Mouse (Mus musculus) frontal cortex, postnatal 10 days (tissue): Measurements from ENCODE around the gene Rps29.
A peak's percentile ranks its signal among the peaks of the same experiment; 100 is the strongest.
"Not testable (repeated sequence)": the region's sequence is repeated elsewhere in the genome, so short reads cannot be mapped to it uniquely, and the experiment has no call there.

Experiments used
- DNase-seq, 2 experiments: peaks; one replicate each; pipeline ENCODE4 v3.0.0; 2022; ENCODE audit warnings: low spot score in 2 of 2, mixed read lengths in 1 of 2

Gene Rps29

GRCm38 (mm10) chr12:69179371-69179770 lies 20.4 kb upstream of the Rps29 start:
- no peak for DNase-seq

DNA sequence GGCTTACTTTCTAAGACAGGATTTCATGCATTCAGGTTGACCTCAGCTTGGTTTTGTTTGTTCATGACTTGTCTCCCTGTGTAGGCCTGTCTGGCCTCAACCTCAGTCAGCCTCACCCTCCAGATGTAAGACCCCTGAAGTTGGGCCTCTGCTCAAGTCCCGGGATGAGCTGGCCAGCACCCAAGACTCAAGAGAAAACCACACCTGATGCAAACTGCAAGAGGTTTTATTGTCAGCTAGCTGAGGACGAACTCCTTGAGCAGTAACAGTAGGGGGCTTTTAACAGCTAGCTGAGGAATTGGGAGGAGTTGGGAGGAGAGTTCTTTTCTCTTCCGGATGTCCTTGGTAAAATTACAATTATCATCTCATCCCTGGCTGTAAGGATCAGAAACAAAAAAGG lies 18.5 kb upstream of the Rps29 start:
- DNase-seq: no peak

GRCm38 (mm10) chr12:69175975-69176374 lies 17.0 kb upstream of the Rps29 start:
- no peak for DNase-seq

DNA sequence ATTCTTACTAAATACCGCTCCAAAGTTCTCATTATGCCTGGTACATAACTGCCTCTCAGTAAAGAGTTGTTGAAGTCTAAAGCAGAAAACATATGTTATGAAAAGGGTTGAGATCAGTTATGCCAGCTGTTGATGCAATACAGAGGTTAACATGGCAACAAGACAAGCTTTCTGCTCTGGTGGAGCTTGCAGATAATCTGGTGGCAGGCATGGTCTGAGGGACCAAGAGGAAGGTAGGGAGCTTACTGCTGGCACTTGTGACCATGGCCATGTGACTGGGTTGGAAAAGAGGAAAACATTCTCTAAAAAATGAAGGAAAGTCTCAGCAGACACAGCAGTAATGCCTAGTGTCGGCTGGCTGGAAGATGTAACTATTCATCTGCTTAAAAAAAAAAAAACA lies 12.3 kb upstream of the Rps29 start:
- DNase-seq: no peak

GRCm38 (mm10) chr12:69168461-69169106 lies 9.6 kb upstream of the Rps29 start, which contains the start of gene Lrr1:
Lrr1 (plus strand) TSS chr12:69168814.
- peak; percentile 57 to 81 for DNase-seq

GRCm38 (mm10) chr12:69167656-69168460 lies 8.9 kb upstream of the Rps29 start:
- no peak for DNase-seq

- not testable (repeated sequence) for DNase-seq
Measured at GRCm38 (mm10) chr12:69166861-69167581, 8.0 kb upstream of the Rps29 start.

DNA sequence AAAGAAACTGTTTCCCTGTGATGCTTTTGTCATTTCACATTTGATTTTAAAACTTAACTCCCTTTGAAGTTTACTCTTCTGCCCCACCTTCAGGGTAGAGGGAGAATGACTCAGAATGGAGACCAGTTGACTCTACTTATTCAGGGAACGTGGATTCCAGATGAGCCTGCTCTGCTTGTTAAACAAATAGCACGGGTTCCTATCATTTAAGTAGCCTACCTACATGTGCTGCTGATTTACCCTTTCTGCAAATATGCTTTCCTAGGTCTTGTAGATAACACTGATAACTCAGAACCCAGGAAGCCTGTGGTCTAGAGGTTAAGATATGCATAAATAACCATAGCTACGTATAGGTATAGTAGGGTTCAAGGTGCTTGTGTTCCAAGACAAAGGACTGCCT lies 5.9 kb upstream of the Rps29 start:
- no peak for DNase-seq

- not testable (repeated sequence) for DNase-seq
Measured at GRCm38 (mm10) chr12:69163586-69163985, 4.6 kb upstream of the Rps29 start.

- not testable (repeated sequence) for DNase-seq
Measured at GRCm38 (mm10) chr12:69160677-69161076, 1.7 kb upstream of the Rps29 start.

- no peak for DNase-seq
Measured at GRCm38 (mm10) chr12:69159578-69159940, 573 bp upstream of the Rps29 start.

DNA sequence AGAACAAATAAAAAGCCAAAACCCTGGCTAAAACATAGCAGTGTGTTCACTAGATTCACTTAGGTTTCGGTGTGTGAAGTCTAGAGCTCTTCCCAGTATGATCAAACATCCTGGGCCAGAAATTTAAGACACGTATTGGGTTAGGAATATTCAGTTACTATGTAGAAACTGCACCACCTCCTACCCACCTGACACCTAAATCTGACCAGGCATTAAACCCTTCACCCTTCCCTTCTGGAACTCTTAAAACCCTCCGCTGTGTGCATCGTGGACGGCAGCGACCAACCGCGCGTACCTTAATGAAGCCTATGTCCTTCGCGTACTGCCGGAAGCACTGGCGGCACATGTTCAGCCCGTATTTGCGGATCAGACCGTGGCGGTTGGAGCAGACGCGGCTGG lies 621 bp downstream of the Rps29 start:
- DNase-seq: no peak

GRCm38 (mm10) chr12:69157107-69157506 lies 1.9 kb downstream of the Rps29 start:
- DNase-seq: no peak

DNA sequence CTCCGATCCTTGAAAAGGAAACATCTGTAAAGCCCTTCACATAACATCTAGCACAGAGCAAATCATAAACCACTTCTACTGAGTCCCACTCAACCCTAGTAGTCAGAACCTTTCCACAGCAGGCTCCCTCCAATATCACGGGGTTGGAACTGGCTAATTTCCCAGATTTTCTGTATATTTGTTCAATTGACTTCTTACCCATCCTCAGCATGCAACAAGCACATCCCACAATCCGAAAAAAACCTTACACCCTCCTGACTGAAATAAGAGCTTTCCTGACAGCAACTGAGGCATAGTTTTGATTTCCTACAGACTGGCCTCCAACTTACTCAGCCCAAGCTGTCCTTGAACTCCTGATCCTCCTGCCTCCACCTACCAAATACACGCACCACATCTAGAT lies 2.5 kb downstream of the Rps29 start:
- no peak for DNase-seq

GRCm38 (mm10) chr12:69155923-69156322 lies 3.1 kb downstream of the Rps29 start:
- no peak for DNase-seq

DNA sequence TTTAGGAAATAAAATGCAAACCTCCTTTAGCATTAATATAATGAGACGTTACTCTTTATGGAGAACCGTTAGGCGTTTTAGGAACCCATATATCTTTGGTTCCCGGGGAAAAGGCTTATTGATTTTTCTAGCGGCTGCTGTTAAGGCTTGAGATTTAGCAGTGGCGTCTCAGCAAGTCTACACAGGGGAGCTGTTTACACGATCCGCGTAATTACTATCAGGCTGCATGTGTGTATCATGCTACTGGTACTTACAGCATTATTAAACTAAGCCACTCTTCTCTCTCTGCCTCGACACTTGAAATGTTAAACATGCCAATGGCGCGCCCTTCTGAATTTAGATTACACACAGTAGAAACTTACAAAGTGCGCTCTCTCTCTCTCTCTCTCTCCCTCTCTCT lies 8.9 kb downstream of the Rps29 start:
- DNase-seq: no peak

DNA sequence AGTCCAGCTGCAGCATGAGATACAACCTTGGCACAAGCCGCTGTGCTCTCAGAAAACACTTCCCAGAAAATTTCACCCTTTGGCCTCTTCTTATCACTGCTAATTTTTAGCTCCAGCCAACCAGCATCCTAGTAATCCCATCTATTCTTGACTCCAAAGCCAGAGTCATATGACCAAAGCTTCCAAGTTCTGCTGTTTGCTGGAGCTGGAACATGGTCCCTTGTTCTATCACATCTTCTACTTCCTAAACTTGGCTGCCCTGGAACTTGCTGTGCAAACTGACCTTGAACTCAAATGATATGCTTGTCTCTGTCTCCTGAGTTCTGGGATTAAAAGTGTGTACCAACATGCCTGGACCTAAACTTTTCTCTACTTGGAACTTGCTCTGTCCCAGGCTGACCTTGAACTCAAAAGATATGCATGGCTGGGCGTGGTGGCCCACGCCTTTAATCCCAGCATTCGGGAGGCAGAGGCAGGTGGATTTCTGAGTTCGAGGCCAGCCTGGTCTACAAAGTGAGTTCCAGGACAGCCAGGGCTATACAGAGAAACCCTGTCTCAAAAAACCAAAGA lies 11.7 kb downstream of the Rps29 start:
- DNase-seq: no peak

GRCm38 (mm10) chr12:69143460-69143859 lies 15.5 kb downstream of the Rps29 start:
- DNase-seq: no peak

GRCm38 (mm10) chr12:69139841-69140240 lies 19.1 kb downstream of the Rps29 start:
- no peak for DNase-seq

DNA sequence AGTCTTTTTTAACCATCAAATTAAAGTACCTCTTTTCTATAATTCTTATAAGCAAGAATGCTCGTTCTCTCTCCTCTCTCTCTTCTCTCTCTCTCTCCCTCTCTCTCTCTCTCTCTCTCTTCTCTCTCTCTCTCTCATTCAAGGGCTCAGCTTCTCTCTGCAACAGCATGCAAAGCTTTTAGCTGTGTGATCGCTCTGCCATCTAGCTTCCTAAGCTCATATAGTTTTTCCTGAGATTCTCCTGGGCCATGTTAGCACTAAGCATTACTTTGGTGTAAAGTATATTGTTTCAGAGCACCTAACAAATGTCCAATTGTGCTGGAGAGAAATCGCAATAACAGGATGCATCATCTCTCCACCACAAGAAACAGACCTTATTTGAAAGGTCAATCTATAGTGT lies 19.8 kb downstream of the Rps29 start:
- no peak for DNase-seq

DNA sequence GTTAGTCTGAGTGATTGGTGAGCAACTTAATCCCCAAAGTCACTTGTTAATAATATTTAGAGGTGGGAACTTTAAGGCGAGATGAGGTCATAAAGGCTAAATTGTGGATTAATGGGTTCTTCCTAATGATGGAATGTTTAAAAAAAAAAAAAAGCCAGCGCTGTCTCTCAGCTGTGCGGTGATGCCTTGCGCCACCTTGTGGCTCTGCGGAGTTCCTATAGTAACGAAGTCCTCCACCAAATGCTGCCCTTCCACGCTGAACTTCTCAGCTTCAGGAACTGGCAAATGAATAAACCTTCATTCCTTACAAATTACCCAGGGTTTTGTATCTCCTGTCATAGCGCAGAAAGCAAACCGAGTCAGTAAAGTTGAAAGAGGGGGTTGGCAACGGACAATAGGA lies 27.0 kb downstream of the Rps29 start:
- peak in 1 of 2 experiments; percentile 45 for DNase-seq

GRCm38 (mm10) chr12:69131267-69131666 lies 27.7 kb downstream of the Rps29 start:
- no peak for DNase-seq
